Comparison of ENCODE assay signal across 9 mouse cellular contexts in genomic region chr13:33078056-33078705, GRCm38 (mm10). TPM values are rescaled to one million over a fixed set of nuclear protein-coding genes. Genes with fewer than 3 reads are reported as not detected.
DNase-seq lines count a peak whose midpoint lies in the region; ATAC-seq and TF ChIP-seq lines count a peak whose summit lies in the region.
"Had no signal": no experiment of that assay in that cellular context is flagged by ENCODE, and none has a peak within 500 bp of the region (broad histone marks: within the 10 kb centered on the region; RNA-seq: fewer than 3 reads in every experiment).

Gene Serpinb1b (plus strand): TSS chr13:33078575.

- DNase-seq in embryo, embryonic 10 days (ENCODE audit: low spot score) = peak; percentile 28
- no peak for DNase-seq in embryo, embryonic 9.5 days (ENCODE audit: extremely low spot score)
- DNase-seq in kidney, postnatal 10 days = no peak
- DNase-seq in midbrain, postnatal 0 days (ENCODE audit: low spot score) = peak; percentile 69
- DNase-seq in cerebellum, adult 11-12 months = no peak
- no peak for DNase-seq in left cerebral cortex, postnatal 10 days (ENCODE audit: extremely low spot score in 1 of 2, low spot score in 2 of 2)
- DNase-seq: heart, postnatal 14 days had no signal

- no peaks in the 10 kb centered on the region for H3K27me3 ChIP-seq in kidney, embryonic 16.5 days (ENCODE audit: insufficient read depth, low read length)
- H3K27me3 ChIP-seq in embryonic facial prominence, embryonic 13.5 days = no peaks in the 10 kb centered on the region
- H3K27me3 ChIP-seq in midbrain, postnatal 0 days (ENCODE audit: insufficient read depth, low read length) = no peaks in the 10 kb centered on the region

- H3K4me2 ChIP-seq in kidney, embryonic 16.5 days (replicated peaks; ENCODE audit: low read depth, low read length) = peak within 1 kb of the TSS; percentile 39; the same call in 1 of the 2 replicates
- peak within 1 kb of the TSS; percentile 12; the same call in 1 of the 2 replicates for H3K4me2 ChIP-seq in embryonic facial prominence, embryonic 13.5 days
- H3K4me2 ChIP-seq in midbrain, postnatal 0 days (ENCODE audit: low read depth, low read length, poor library complexity, severe bottlenecking) = 0 out of 2 replicates have a peak within 1 kb of the TSS, but pooled peaks have one; percentile 15

- 66% methylated on average over 3 of the region's 3 CpGs for WGBS in kidney, embryonic 16.5 days
- 23% methylated on average over 3 of the region's 3 CpGs for WGBS in embryonic facial prominence, embryonic 13.5 days
- 15% methylated on average over 3 of the region's 3 CpGs for WGBS in midbrain, postnatal 0 days

- intact Hi-C loops in left cerebral cortex, postnatal 10 days (cut with DNase I) = no loop called here

- no peak within 1 kb of the TSS for H3K9ac ChIP-seq in kidney, embryonic 16.5 days (replicated peaks; ENCODE audit: low read length)
- H3K9ac ChIP-seq in embryonic facial prominence, embryonic 13.5 days = no peak within 1 kb of the TSS
- no peak within 1 kb of the TSS for H3K9ac ChIP-seq in midbrain, postnatal 0 days (replicated peaks; ENCODE audit: low read length, poor library complexity, severe bottlenecking)

- H3K27ac ChIP-seq in kidney, embryonic 16.5 days (ENCODE audit: low read length) = no peak within 1 kb of the TSS
- peak within 1 kb of the TSS; percentile 51; the same call in 1 of the 2 replicates for H3K27ac ChIP-seq in embryonic facial prominence, embryonic 13.5 days
- H3K27ac ChIP-seq in midbrain, postnatal 0 days (ENCODE audit: low read depth, low read length) = no peak within 1 kb of the TSS

- no peak within 1 kb of the TSS for H3K4me3 ChIP-seq in kidney, embryonic 16.5 days (ENCODE audit: low read length)
- H3K4me3 ChIP-seq in embryonic facial prominence, embryonic 13.5 days = no peak within 1 kb of the TSS
- no peak within 1 kb of the TSS for H3K4me3 ChIP-seq in midbrain, postnatal 0 days (ENCODE audit: low read depth, low read length)

- TF ChIP-seq CTCF in midbrain, postnatal 0 days (IDR thresholded peaks at IDR 0.05) = no peak

- H3K9me3 ChIP-seq in kidney, embryonic 16.5 days (ENCODE audit: low read length) = no peaks in the 10 kb centered on the region
- H3K9me3 ChIP-seq in embryonic facial prominence, embryonic 13.5 days = no peaks in the 10 kb centered on the region
- H3K9me3 ChIP-seq in midbrain, postnatal 0 days (ENCODE audit: low read length) = no peaks in the 10 kb centered on the region

- no peak for ATAC-seq in kidney, embryonic 16.5 days (ENCODE audit: low FRiP score, low TSS enrichment)
- ATAC-seq in embryonic facial prominence, embryonic 13.5 days (ENCODE audit: insufficient number of reproducible peaks, insufficient read depth, low FRiP score, low TSS enrichment, low read depth) = no peak; the same call in 1 of the 2 replicates
- peak; percentile 59; the same call in 1 of the 2 replicates for ATAC-seq in midbrain, postnatal 0 days (ENCODE audit: low FRiP score)

- no peaks in the 10 kb centered on the region for H3K36me3 ChIP-seq in kidney, embryonic 16.5 days (ENCODE audit: insufficient read depth, low read length)
- H3K36me3 ChIP-seq in embryonic facial prominence, embryonic 13.5 days = no peaks in the 10 kb centered on the region
- no peaks in the 10 kb centered on the region for H3K36me3 ChIP-seq in midbrain, postnatal 0 days (ENCODE audit: insufficient read depth, low read length)

- H3K4me1 ChIP-seq in kidney, embryonic 16.5 days (ENCODE audit: insufficient read depth, low read length) = no peaks in the 10 kb centered on the region
- H3K4me1 ChIP-seq in embryonic facial prominence, embryonic 13.5 days = peaks cover 12% of the 10 kb centered on the region
- H3K4me1 ChIP-seq in midbrain, postnatal 0 days (ENCODE audit: insufficient read depth, low read length) = no peaks in the 10 kb centered on the region

RNA-seq across cellular contexts. Expression of gene Serpinb1b, which starts in this region (rescaled TPM):
- polyA plus RNA-seq in kidney, embryonic 16.5 days (2015; fragmentation: Nextera tagmentation; extraction: Ambion mirVana) = not detected in 2 replicates
- polyA plus RNA-seq in embryonic facial prominence, embryonic 13.5 days (2015; fragmentation: Nextera tagmentation; extraction: Ambion mirVana) = 0.96 and 2.3 TPM in 2 replicates
- total RNA-seq in midbrain, postnatal 0 days (2014; rRNA removed) = 1.8 and 3.1 TPM in 2 replicates
- polyA plus RNA-seq in midbrain, postnatal 0 days (2015; fragmentation: Nextera tagmentation; extraction: Ambion mirVana) = 1.6 and 2.3 TPM in 2 replicates
- 1 to 10 TPM in 1 of 2 experiments, under 1 TPM in 1; 0.79 to 1.1 TPM for total RNA-seq in left cerebral cortex, postnatal 10 days (2021)
- total RNA-seq: heart, postnatal 14 days had no signal

Comparison
In these comparisons a context has a peak if more than half of its experiments do, and no peak if none do; other contexts are left out.
1. DNase-seq: peak in embryo, embryonic 10 days (single experiment) and midbrain, postnatal 0 days (single experiment); none in embryo, embryonic 9.5 days (single experiment), kidney, postnatal 10 days (single experiment), cerebellum, adult 11-12 months (single experiment) and left cerebral cortex, postnatal 10 days (0 of 2).
2. Peak in every context shown above with its lines, with median percentiles within 50 percentile points of each other: H3K4me2 ChIP-seq.